Mouse (Mus musculus) cerebellum, adult 8-10 months (tissue): ENCODE measurements around the gene Defb36.

Experiments used
- DNase-seq: peaks from one replicate; pipeline ENCODE4 v3.0.0; 2022

Gene Defb36

GRCm38 (mm10) chr2:152622953-152623352 is 18.8 kb downstream of the Defb36 start, which contains the start of gene Defb25:
Gene Defb25 (minus strand): TSS chr2:152623053.
- no peak for DNase-seq

GRCm38 (mm10) chr2:152624566-152624965 is 20.4 kb downstream of the Defb36 start:
- no peak for DNase-seq

GRCm38 (mm10) chr2:152625256-152625655 is 21.1 kb downstream of the Defb36 start:
- DNase-seq, result no peak

GRCm38 (mm10) chr2:152626774-152627591 is 22.9 kb downstream of the Defb36 start, which contains the start of gene Rem1:
Gene Rem1 (plus strand): TSS chr2:152626951.
- no peak for DNase-seq

- DNase-seq, result no peak
Measured at GRCm38 (mm10) chr2:152628066-152628465, 23.9 kb downstream of the Defb36 start.

- no peak for DNase-seq
Measured at GRCm38 (mm10) chr2:152629239-152629638, 25.1 kb downstream of the Defb36 start.

- no peak for DNase-seq
Measured at GRCm38 (mm10) chr2:152629904-152630303, 25.8 kb downstream of the Defb36 start.

- no peak for DNase-seq
Measured at GRCm38 (mm10) chr2:152633334-152633733, 29.2 kb downstream of the Defb36 start.

- DNase-seq, result no peak
Measured at GRCm38 (mm10) chr2:152634311-152634710, 30.2 kb downstream of the Defb36 start.

- DNase-seq, result no peak
Measured at GRCm38 (mm10) chr2:152636246-152637005, 32.3 kb downstream of the Defb36 start.

- no peak for DNase-seq
Measured at GRCm38 (mm10) chr2:152637006-152637322, 32.8 kb downstream of the Defb36 start.

- no peak for DNase-seq
Measured at GRCm38 (mm10) chr2:152637381-152637780, 33.3 kb downstream of the Defb36 start.

GRCm38 (mm10) chr2:152638865-152639264 is 34.7 kb downstream of the Defb36 start:
- no peak for DNase-seq

- no peak for DNase-seq
Measured at GRCm38 (mm10) chr2:152639406-152640113, 35.4 kb downstream of the Defb36 start.

- DNase-seq, result no peak
Measured at GRCm38 (mm10) chr2:152652901-152653620, 48.9 kb downstream of the Defb36 start.

- DNase-seq, result no peak
Measured at GRCm38 (mm10) chr2:152653874-152654715, 50.0 kb downstream of the Defb36 start.

- no peak for DNase-seq
Measured at GRCm38 (mm10) chr2:152657398-152657797, 53.3 kb downstream of the Defb36 start.

GRCm38 (mm10) chr2:152661163-152661562 is 57.0 kb downstream of the Defb36 start:
- no peak for DNase-seq
